Mouse (Mus musculus): ENCODE data around the gene Lsm7. TPM values are rescaled to one million over a fixed set of nuclear protein-coding genes. Genes with fewer than 3 reads are reported as not detected.

The Lsm7 gene
- total RNA-seq (2017) = 78.9 to 86.7 TPM (median 80.7 TPM) in 3 replicates

GRCm38 (mm10) chr10:80854913-80855748, at the start of gene Lsm7, which contains the start of gene Sppl2b:
Lsm7 (minus strand) TSS chr10:80855209.
Sppl2b (plus strand) TSS chr10:80855275.
- peak; percentile 71 for ATAC-seq (replicated peaks; ENCODE audit: insufficient number of reproducible peaks, low FRiP score, low TSS enrichment, poor library complexity, severe bottlenecking)

GRCm38 (mm10) chr10:80904709-80905108, 49.7 kb upstream of the Lsm7 start:
- ATAC-seq (replicated peaks; ENCODE audit: insufficient number of reproducible peaks, low FRiP score, low TSS enrichment, poor library complexity, severe bottlenecking) = no peak

GRCm38 (mm10) chr10:80904004-80904693, 49.1 kb upstream of the Lsm7 start:
- no peak for ATAC-seq (replicated peaks; ENCODE audit: insufficient number of reproducible peaks, low FRiP score, low TSS enrichment, poor library complexity, severe bottlenecking)

- no peak for ATAC-seq (replicated peaks; ENCODE audit: insufficient number of reproducible peaks, low FRiP score, low TSS enrichment, poor library complexity, severe bottlenecking)
Observed at GRCm38 (mm10) chr10:80903282-80903681, 48.3 kb upstream of the Lsm7 start.

GRCm38 (mm10) chr10:80902273-80902940, 47.4 kb upstream of the Lsm7 start:
- ATAC-seq (replicated peaks; ENCODE audit: insufficient number of reproducible peaks, low FRiP score, low TSS enrichment, poor library complexity, severe bottlenecking) = no peak

- no peak for ATAC-seq (replicated peaks; ENCODE audit: insufficient number of reproducible peaks, low FRiP score, low TSS enrichment, poor library complexity, severe bottlenecking)
Observed at GRCm38 (mm10) chr10:80901409-80902272, 46.6 kb upstream of the Lsm7 start.

GRCm38 (mm10) chr10:80900318-80901247, 45.6 kb upstream of the Lsm7 start, which contains the start of gene Timm13:
Timm13 (minus strand) TSS chr10:80900969.
- ATAC-seq (replicated peaks; ENCODE audit: insufficient number of reproducible peaks, low FRiP score, low TSS enrichment, poor library complexity, severe bottlenecking) = peak; percentile 92

GRCm38 (mm10) chr10:80899591-80900317, 44.7 kb upstream of the Lsm7 start:
- 0 out of 2 replicates have a peak, but pooled peaks have one; percentile 1 for ATAC-seq (replicated peaks; ENCODE audit: insufficient number of reproducible peaks, low FRiP score, low TSS enrichment, poor library complexity, severe bottlenecking)

- ATAC-seq (replicated peaks; ENCODE audit: insufficient number of reproducible peaks, low FRiP score, low TSS enrichment, poor library complexity, severe bottlenecking) = no peak
Observed at GRCm38 (mm10) chr10:80899074-80899473, 44.1 kb upstream of the Lsm7 start.

GRCm38 (mm10) chr10:80897861-80898510, 43.0 kb upstream of the Lsm7 start:
- ATAC-seq (replicated peaks; ENCODE audit: insufficient number of reproducible peaks, low FRiP score, low TSS enrichment, poor library complexity, severe bottlenecking) = no peak

- ATAC-seq (replicated peaks; ENCODE audit: insufficient number of reproducible peaks, low FRiP score, low TSS enrichment, poor library complexity, severe bottlenecking) = no peak
Observed at GRCm38 (mm10) chr10:80896581-80897485, 41.8 kb upstream of the Lsm7 start.

- no peak for ATAC-seq (replicated peaks; ENCODE audit: insufficient number of reproducible peaks, low FRiP score, low TSS enrichment, poor library complexity, severe bottlenecking)
Observed at GRCm38 (mm10) chr10:80895697-80896096, 40.7 kb upstream of the Lsm7 start.

GRCm38 (mm10) chr10:80895100-80895499, 40.1 kb upstream of the Lsm7 start:
- no peak for ATAC-seq (replicated peaks; ENCODE audit: insufficient number of reproducible peaks, low FRiP score, low TSS enrichment, poor library complexity, severe bottlenecking)

GRCm38 (mm10) chr10:80887181-80887580, 32.2 kb upstream of the Lsm7 start:
- ATAC-seq (replicated peaks; ENCODE audit: insufficient number of reproducible peaks, low FRiP score, low TSS enrichment, poor library complexity, severe bottlenecking) = no peak

GRCm38 (mm10) chr10:80881301-80881700, 26.3 kb upstream of the Lsm7 start:
- peak; percentile 54; the same call in 1 of the 2 replicates for ATAC-seq (replicated peaks; ENCODE audit: insufficient number of reproducible peaks, low FRiP score, low TSS enrichment, poor library complexity, severe bottlenecking)

Measured in monocyte, adult 5-6 weeks (primary cell).